Mouse (Mus musculus) spleen, postnatal 36 days (tissue): ENCODE measurements around the gene Hsd17b12.

Experiments used
- DNase-seq, 2 experiments: peaks; one replicate each; pipeline ENCODE4 v3.0.0; 2022; ENCODE audit warnings: low spot score in 2 of 2, mixed read lengths in 1 of 2

The Hsd17b12 gene

GRCm38 (mm10) chr2:94010335-94011291 lies 147.2 kb downstream of the Hsd17b12 start, which contains the start of gene Alkbh3:
Gene Alkbh3, minus strand, starts transcription at chr2:94010807.
- DNase-seq: peak; percentile 80 to 85

GRCm38 (mm10) chr2:94002331-94002730 lies 155.4 kb downstream of the Hsd17b12 start:
- DNase-seq: peak; percentile 46 to 55

- DNase-seq: no peak
Observed at GRCm38 (mm10) chr2:94001918-94002317, 155.8 kb downstream of the Hsd17b12 start.

- DNase-seq: no peak
Observed at GRCm38 (mm10) chr2:94001411-94001810, 156.4 kb downstream of the Hsd17b12 start.

GRCm38 (mm10) chr2:93996254-93996653 lies 161.5 kb downstream of the Hsd17b12 start, which contains the start of gene Gm27027:
Gene Gm27027, minus strand, starts transcription at chr2:93996354.
- DNase-seq: no peak

- DNase-seq: no peak
Observed at GRCm38 (mm10) chr2:93992810-93993209, 165.0 kb downstream of the Hsd17b12 start.

- no peak for DNase-seq
Observed at GRCm38 (mm10) chr2:93992259-93992658, 165.5 kb downstream of the Hsd17b12 start.

- DNase-seq: no peak
Observed at GRCm38 (mm10) chr2:93991336-93991735, 166.4 kb downstream of the Hsd17b12 start.

GRCm38 (mm10) chr2:93988440-93988839 lies 169.3 kb downstream of the Hsd17b12 start:
- no peak for DNase-seq
